Mouse (Mus musculus): ENCODE results near the gene Olfr186. TPM values are rescaled to one million over a fixed set of nuclear protein-coding genes. Genes with fewer than 3 reads are reported as not detected.
"Not testable (repeated sequence)": the region's sequence is repeated elsewhere in the genome, so short reads cannot be mapped to it uniquely, and the experiment has no call there.

The Olfr186 gene
- not detected for total RNA-seq (2021)
- long read RNA-seq, experiment 1, result 0 reads
- long read RNA-seq, experiment 2, result 0 reads

- no peak for DNase-seq (ENCODE audit: low spot score in 2 of 2)
Measured at GRCm38 (mm10) chr16:59030191-59030590, at the start of gene Olfr186. Gene Olfr186, minus strand, starts transcription at chr16:59030291.

GRCm38 (mm10) chr16:59077905-59078304, 47.8 kb upstream of the Olfr186 start, which contains the start of gene Olfr190:
Gene Olfr190, minus strand, starts transcription at chr16:59078005.
- no peak for DNase-seq (ENCODE audit: low spot score in 2 of 2)

GRCm38 (mm10) chr16:59073520-59073919, 43.4 kb upstream of the Olfr186 start:
- no peak for DNase-seq (ENCODE audit: low spot score in 2 of 2)

- no peak for DNase-seq (ENCODE audit: low spot score in 2 of 2)
Measured at GRCm38 (mm10) chr16:59071755-59072154, 41.7 kb upstream of the Olfr186 start.

GRCm38 (mm10) chr16:59062411-59062810, 32.3 kb upstream of the Olfr186 start:
- DNase-seq (ENCODE audit: low spot score in 2 of 2), result not testable (repeated sequence)

GRCm38 (mm10) chr16:59049286-59049685, 19.2 kb upstream of the Olfr186 start:
- not testable (repeated sequence) for DNase-seq (ENCODE audit: low spot score in 2 of 2)

GRCm38 (mm10) chr16:59048860-59049259, 18.8 kb upstream of the Olfr186 start:
- no peak for DNase-seq (ENCODE audit: low spot score in 2 of 2)

GRCm38 (mm10) chr16:59047579-59047978, 17.5 kb upstream of the Olfr186 start:
- no peak for DNase-seq (ENCODE audit: low spot score in 2 of 2)

GRCm38 (mm10) chr16:59045835-59046234, 15.7 kb upstream of the Olfr186 start:
- DNase-seq (ENCODE audit: low spot score in 2 of 2), result no peak

GRCm38 (mm10) chr16:59039710-59040109, 9.6 kb upstream of the Olfr186 start, which contains the start of gene Olfr187:
Gene Olfr187, minus strand, starts transcription at chr16:59039767.
- no peak for DNase-seq (ENCODE audit: low spot score in 2 of 2)

- DNase-seq (ENCODE audit: low spot score in 2 of 2), result no peak
Measured at GRCm38 (mm10) chr16:59013357-59014018, 16.6 kb downstream of the Olfr186 start.

GRCm38 (mm10) chr16:59007146-59007545, 22.9 kb downstream of the Olfr186 start:
- DNase-seq (ENCODE audit: low spot score in 2 of 2), result no peak

GRCm38 (mm10) chr16:58995057-58995456, 35.0 kb downstream of the Olfr186 start, which contains the start of gene Olfr183:
Gene Olfr183, plus strand, starts transcription at chr16:58995357.
- DNase-seq (ENCODE audit: low spot score in 2 of 2), result no peak

Other genes with a start within 250 kb of the Olfr186 start
- not detected for gene Olfr173, start 230.0 kb downstream of the Olfr186 start, total RNA-seq (2021)
- gene Olfr175-ps1, start 203.5 kb downstream of the Olfr186 start, total RNA-seq (2021), result not detected
- not detected for gene Olfr177, start 155.5 kb downstream of the Olfr186 start, total RNA-seq (2021)
- gene Olfr178, start 138.2 kb downstream of the Olfr186 start, total RNA-seq (2021), result not detected
- not detected for gene Olfr181, start 101.5 kb downstream of the Olfr186 start, total RNA-seq (2021)
- not detected for gene Olfr180, start 100.9 kb downstream of the Olfr186 start, total RNA-seq (2021)
- not detected for gene Olfr183, start 34.9 kb downstream of the Olfr186 start, total RNA-seq (2021)
- gene Olfr187, start 9.5 kb upstream of the Olfr186 start, total RNA-seq (2021), result not detected
- gene Olfr190, start 47.7 kb upstream of the Olfr186 start, total RNA-seq (2021), result not detected
- not detected for gene Olfr191, start 59.5 kb upstream of the Olfr186 start, total RNA-seq (2021)
- not detected for gene Olfr193, start 81.6 kb upstream of the Olfr186 start, total RNA-seq (2021)
- gene Olfr194, start 90.8 kb upstream of the Olfr186 start, total RNA-seq (2021), result not detected
- not detected for gene Olfr195, start 116.8 kb upstream of the Olfr186 start, total RNA-seq (2021)
- gene Olfr196, start 140.2 kb upstream of the Olfr186 start, total RNA-seq (2021), result not detected
- gene Olfr198, start 173.2 kb upstream of the Olfr186 start, total RNA-seq (2021), result not detected
- gene Olfr199, start 189.5 kb upstream of the Olfr186 start, total RNA-seq (2021), result not detected
- not detected for gene Olfr201, start 242.3 kb upstream of the Olfr186 start, total RNA-seq (2021)

Data from adrenal gland, postnatal 4 days (tissue).